Mouse (Mus musculus): ENCODE results near the gene Cx3cr1.

- TF ChIP-seq NANOG (IDR thresholded peaks at IDR 0.05; ENCODE audit: borderline replicate concordance, low read length), result no peak
- no peak for TF ChIP-seq CTCF (conservative IDR thresholded peaks at IDR 0.05; ENCODE audit: low read length)
- TF ChIP-seq POU5F1 (IDR thresholded peaks at IDR 0.05; ENCODE audit: borderline replicate concordance, low read length), result no peak
Measured at GRCm38 (mm10) chr9:120016956-120017355, 52.7 kb downstream of the Cx3cr1 start.
